Mouse (Mus musculus): ENCODE data around the gene H2afx. TPM values are rescaled to one million over a fixed set of nuclear protein-coding genes. Genes with fewer than 3 reads are reported as not detected.

The H2afx gene
- polyA plus RNA-seq, 1 experiment: 364 TPM

DNA sequence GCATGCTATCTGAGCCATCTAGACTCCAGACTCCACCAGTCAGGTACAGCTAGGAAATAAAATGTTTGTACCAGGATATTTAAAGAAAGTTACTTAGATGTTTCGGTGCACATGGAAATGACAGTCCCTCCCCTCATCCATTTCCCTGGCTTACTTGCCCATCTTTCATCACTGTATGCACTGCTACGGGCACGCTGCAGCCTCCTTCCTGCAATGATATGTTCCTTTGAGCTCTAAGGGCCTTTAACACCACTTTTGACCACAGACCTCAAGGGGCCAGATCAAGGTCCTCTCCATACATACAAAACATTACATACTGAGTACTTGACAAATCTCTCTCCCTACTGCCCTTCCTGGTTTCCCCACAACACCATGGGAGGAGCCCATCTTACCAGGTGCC is 2.5 kb downstream of the H2afx start:
- peaks cover 3% of the 10 kb centered on the region for H3K9me3 ChIP-seq (ENCODE audit: control insufficient read depth, low read length)
- H3K4me3 ChIP-seq (replicated peaks): peak overlapping the region; percentile 70
- peaks cover 96% of the 10 kb centered on the region for H3K36me3 ChIP-seq (ENCODE audit: control insufficient read depth)
- H3K27me3 ChIP-seq (ENCODE audit: control insufficient read depth): no peaks in the 10 kb centered on the region
- TF ChIP-seq GATA1 (IDR thresholded peaks at IDR 0.05; ENCODE audit: low read length) (no peak), TAL1 (IDR thresholded peaks at IDR 0.05; ENCODE audit: low read length) (no peak)
- peaks cover 51% of the 10 kb centered on the region for H3K4me1 ChIP-seq (ENCODE audit: control insufficient read depth)

DNA sequence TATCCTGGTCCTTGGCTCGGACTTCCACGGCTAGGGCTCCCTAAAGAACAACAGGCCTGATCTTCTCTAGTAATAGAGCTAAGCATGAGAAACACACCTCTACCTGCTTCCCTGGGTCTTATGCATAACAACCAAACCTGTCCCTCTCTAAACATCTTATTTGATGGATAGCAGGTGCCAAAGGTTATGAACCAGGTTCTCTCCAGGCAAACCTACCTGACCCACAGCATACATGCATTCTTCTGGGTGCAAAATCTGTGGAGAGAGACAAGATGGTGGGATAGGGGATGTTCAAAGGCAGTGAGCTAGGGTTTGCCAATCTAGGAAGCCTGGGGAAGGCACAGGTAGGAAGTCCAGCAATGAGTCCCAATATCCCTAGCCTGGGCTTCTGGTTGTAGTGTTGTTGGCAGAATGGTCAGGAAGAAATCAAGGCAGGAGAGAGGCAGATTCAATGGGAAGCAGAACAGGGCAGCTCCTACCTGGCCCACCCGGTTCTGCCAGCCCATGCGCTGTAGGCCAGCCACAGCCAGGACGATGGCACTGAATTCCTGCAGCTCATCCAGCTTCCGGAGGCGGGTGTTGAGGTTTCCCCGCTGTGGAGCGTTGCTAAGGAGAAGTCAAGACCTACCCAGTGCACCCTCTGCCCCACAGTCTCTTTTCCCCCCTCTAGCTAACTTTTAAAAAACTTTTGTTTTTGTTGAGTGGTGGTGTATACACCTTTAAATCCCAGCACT is 3.1 kb downstream of the H2afx start:
- peaks cover 3% of the 10 kb centered on the region for H3K9me3 ChIP-seq (ENCODE audit: control insufficient read depth, low read length)
- H3K4me1 ChIP-seq (ENCODE audit: control insufficient read depth): peaks cover 51% of the 10 kb centered on the region
- H3K27me3 ChIP-seq (ENCODE audit: control insufficient read depth): no peaks in the 10 kb centered on the region
- TF ChIP-seq TAL1 (IDR thresholded peaks at IDR 0.05; ENCODE audit: low read length) (no peak), GATA1 (IDR thresholded peaks at IDR 0.05; ENCODE audit: low read length) (no peak)
- peak overlapping the region; percentile 70 for H3K4me3 ChIP-seq (replicated peaks)
- peaks cover 96% of the 10 kb centered on the region for H3K36me3 ChIP-seq (ENCODE audit: control insufficient read depth)

DNA sequence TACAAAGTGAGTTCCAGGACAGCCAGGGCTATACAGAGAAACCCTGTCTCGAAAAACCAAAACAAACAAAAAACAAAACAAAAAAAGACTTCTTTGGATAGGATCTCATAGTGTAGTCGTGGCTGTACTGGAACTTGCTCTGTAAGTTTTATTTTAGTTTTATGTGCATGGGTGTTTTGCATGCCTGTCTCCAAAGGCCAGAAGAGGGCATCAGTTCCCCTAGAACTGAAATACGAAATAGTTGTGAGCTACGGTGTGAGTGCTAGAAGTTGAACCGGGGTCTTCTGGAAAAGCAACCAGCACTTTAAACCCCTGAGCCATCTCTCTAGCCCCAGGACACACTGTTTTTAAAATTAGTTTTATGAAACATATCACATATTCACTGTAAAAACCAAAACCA is 4.1 kb downstream of the H2afx start:
- peak overlapping the region; percentile 70 for H3K4me3 ChIP-seq (replicated peaks)
- peaks cover 47% of the 10 kb centered on the region for H3K4me1 ChIP-seq (ENCODE audit: control insufficient read depth)
- H3K9me3 ChIP-seq (ENCODE audit: control insufficient read depth, low read length): peaks cover 3% of the 10 kb centered on the region
- H3K27me3 ChIP-seq (ENCODE audit: control insufficient read depth): no peaks in the 10 kb centered on the region
- TF ChIP-seq TAL1 (IDR thresholded peaks at IDR 0.05; ENCODE audit: low read length) (no peak), GATA1 (IDR thresholded peaks at IDR 0.05; ENCODE audit: low read length) (no peak)
- peaks cover 92% of the 10 kb centered on the region for H3K36me3 ChIP-seq (ENCODE audit: control insufficient read depth)

DNA sequence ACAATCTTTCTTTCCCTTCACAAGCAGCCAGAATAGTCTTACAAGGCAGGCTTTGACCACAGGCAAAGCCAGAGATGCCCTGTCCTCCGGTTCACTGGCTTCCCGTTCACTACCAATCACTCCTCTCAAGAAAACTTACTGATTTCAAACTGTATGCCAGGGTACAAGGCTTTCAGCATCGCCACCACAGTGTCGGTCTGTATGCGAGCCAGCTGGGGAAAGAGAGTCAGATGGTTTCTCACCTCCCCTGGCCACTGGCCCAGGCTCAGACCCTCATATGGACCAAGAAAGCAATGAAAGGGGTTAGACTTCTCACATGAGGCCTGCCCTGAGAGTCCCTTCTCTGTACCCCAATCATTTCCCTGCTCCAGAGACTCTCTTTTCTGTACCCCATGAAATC is 7.0 kb downstream of the H2afx start:
- TF ChIP-seq TAL1 (IDR thresholded peaks at IDR 0.05; ENCODE audit: low read length): no peak
- TF ChIP-seq GATA1 (IDR thresholded peaks at IDR 0.05; ENCODE audit: low read length): no peak
- Histone ChIP-seq H3K27me3 (ENCODE audit: control insufficient read depth) (no peaks in the 10 kb centered on the region), H3K36me3 (ENCODE audit: control insufficient read depth) (peaks cover 86% of the 10 kb centered on the region), H3K4me3 (replicated peaks) (peak overlapping the region; percentile 70), H3K4me1 (ENCODE audit: control insufficient read depth) (peaks cover 61% of the 10 kb centered on the region), H3K9me3 (ENCODE audit: control insufficient read depth, low read length) (no peaks in the 10 kb centered on the region; the same call in 1 of the 2 replicates)

DNA sequence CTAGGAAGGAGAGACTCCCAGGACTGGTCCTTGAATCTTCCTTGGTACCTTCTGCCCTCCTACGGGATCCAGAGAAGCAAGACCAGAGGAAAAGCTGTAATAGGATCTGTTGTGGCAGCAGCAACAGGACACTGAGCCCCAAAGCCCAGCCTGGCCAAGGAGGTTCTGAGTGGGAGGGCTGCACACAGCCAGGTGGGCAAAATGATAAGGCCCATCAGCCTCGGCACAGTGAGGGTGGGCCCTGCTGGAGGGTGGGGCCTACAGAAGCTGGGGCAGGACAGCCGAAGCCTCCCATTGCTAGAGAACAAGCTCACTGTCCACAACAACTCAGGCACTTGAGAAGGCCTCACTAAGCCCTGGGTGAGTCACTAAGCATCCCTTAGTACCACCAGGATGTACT is 7.7 kb downstream of the H2afx start:
- H3K27me3 ChIP-seq (ENCODE audit: control insufficient read depth): no peaks in the 10 kb centered on the region
- TF ChIP-seq TAL1 (IDR thresholded peaks at IDR 0.05; ENCODE audit: low read length) (peak; percentile 97), GATA1 (IDR thresholded peaks at IDR 0.05; ENCODE audit: low read length) (peak; percentile 86)
- H3K9me3 ChIP-seq (ENCODE audit: control insufficient read depth, low read length): no peaks in the 10 kb centered on the region; the same call in 1 of the 2 replicates
- peaks cover 86% of the 10 kb centered on the region for H3K36me3 ChIP-seq (ENCODE audit: control insufficient read depth)
- peak overlapping the region; percentile 70 for H3K4me3 ChIP-seq (replicated peaks)
- peaks cover 55% of the 10 kb centered on the region for H3K4me1 ChIP-seq (ENCODE audit: control insufficient read depth)

DNA sequence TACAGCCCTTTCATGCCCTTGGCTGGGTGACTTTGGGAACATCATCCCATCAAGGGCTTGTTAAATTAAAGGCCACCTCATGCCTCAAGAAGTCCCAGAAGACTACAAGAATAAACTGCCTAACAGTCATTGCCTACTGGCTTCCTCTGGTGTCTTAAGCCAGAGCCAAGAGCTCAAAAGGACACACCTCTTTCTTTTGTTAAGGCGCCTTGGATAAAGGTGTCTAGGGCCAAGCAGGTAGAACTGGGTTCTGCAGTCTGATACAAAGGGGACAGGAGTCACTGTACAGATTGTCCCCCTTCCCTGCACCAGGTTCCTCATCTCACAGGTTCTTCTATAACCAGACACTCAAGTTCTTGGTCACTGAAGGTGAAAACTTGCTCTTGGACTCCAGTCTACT is 8.1 kb downstream of the H2afx start:
- Histone ChIP-seq H3K4me1 (ENCODE audit: control insufficient read depth) (peaks cover 55% of the 10 kb centered on the region), H3K4me3 (replicated peaks) (peak overlapping the region; percentile 70), H3K36me3 (ENCODE audit: control insufficient read depth) (peaks cover 86% of the 10 kb centered on the region), H3K27me3 (ENCODE audit: control insufficient read depth) (no peaks in the 10 kb centered on the region), H3K9me3 (ENCODE audit: control insufficient read depth, low read length) (no peaks in the 10 kb centered on the region; the same call in 1 of the 2 replicates)
- TF ChIP-seq GATA1 (IDR thresholded peaks at IDR 0.05; ENCODE audit: low read length) (no peak), TAL1 (IDR thresholded peaks at IDR 0.05; ENCODE audit: low read length) (no peak)

DNA sequence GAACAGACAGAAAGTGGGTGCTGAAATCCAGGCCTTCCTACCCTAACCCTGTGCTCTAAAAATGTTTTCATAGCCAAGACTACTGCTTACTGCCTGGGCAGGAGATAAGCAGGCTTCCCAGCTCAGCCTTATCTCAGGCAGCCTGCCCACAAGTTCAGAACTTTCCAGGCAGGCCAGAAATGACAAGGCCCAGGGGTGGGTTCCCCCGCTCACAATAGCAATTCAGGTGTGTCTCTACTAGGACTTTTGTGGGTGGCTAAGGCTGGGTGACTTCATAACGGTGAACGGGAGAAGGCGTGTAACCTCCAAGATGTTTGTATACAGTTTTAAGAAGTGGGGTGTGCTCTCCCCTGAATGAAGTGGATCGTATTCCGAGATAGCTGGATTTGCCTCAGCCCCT is 8.8 kb downstream of the H2afx start:
- Histone ChIP-seq H3K9me3 (ENCODE audit: control insufficient read depth, low read length) (no peaks in the 10 kb centered on the region; the same call in 1 of the 2 replicates), H3K4me1 (ENCODE audit: control insufficient read depth) (peaks cover 53% of the 10 kb centered on the region), H3K36me3 (ENCODE audit: control insufficient read depth) (peaks cover 86% of the 10 kb centered on the region), H3K27me3 (ENCODE audit: control insufficient read depth) (no peaks in the 10 kb centered on the region), H3K4me3 (replicated peaks) (peak overlapping the region; percentile 70)
- TF ChIP-seq GATA1 (IDR thresholded peaks at IDR 0.05; ENCODE audit: low read length) (peak; percentile 99), TAL1 (IDR thresholded peaks at IDR 0.05; ENCODE audit: low read length) (peak; percentile 93)

DNA sequence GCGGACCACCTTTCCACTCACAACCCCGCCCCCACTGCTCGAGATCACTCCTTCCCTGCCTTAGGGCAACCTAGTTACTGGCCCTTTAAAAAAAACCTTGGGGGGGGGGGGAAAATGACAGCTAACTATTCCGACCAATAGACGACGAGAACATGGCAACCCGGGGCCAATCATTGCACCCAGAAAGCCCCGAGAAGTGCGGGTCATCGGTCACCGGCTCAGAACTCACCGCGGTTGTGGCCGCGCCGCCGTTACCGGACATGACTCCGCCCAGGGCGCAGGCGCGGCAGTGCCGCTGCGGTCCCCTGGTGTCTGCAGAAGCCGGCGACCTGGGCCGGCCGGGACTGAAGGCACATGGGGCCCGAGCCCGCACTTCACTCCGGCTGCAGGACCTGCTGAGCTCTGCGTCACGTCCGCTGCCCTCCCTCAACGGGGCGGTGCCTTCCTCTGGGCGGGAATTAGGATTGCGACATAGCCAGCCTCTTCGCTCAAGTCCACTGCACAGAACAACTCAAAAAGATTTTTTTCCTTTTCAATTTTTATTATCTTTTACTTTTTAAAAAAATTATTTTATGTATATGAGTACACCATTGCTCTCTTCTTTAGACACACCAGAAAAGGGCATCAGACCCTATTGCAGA is 9.4 kb downstream of the H2afx start, which contains the start of gene Hmbs:
Gene Hmbs (minus strand): TSS at position 448 of the 641 bp plus-strand sequence.
- H3K4me3 ChIP-seq (replicated peaks): peak within 1 kb of the TSS; percentile 70
- TF ChIP-seq GATA1 (IDR thresholded peaks at IDR 0.05; ENCODE audit: low read length) (no peak), TAL1 (IDR thresholded peaks at IDR 0.05; ENCODE audit: low read length) (no peak)
- H3K9me3 ChIP-seq (ENCODE audit: control insufficient read depth, low read length): peaks cover 5% of the 10 kb centered on the region
- peaks cover 51% of the 10 kb centered on the region for H3K4me1 ChIP-seq (ENCODE audit: control insufficient read depth)
- H3K27me3 ChIP-seq (ENCODE audit: control insufficient read depth): no peaks in the 10 kb centered on the region
- peaks cover 86% of the 10 kb centered on the region for H3K36me3 ChIP-seq (ENCODE audit: control insufficient read depth)
